Mouse (Mus musculus) testis, adult 2 months (tissue): ENCODE measurements around the gene Smpdl3b.
"Not testable (repeated sequence)": the region's sequence is repeated elsewhere in the genome, so short reads cannot be mapped to it uniquely, and the experiment has no call there.

Experiments
- CTCF ChIP-seq: fragments of 200-500 bp; IDR thresholded peaks from 2 replicates; pipeline ENCODE4 v1.5.1; 2012; ENCODE audit warnings: low read depth, mild to moderate bottlenecking, inconsistent platforms, low read length, moderate library complexity; ENCODE audit not compliant: control insufficient read depth, insufficient read depth, insufficient replicate concordance
- POLR2A ChIP-seq: fragments of 200-500 bp; IDR thresholded peaks from 2 replicates; pipeline ENCODE4 v1.6.1; 2012; ENCODE audit warnings: low read depth, mild to moderate bottlenecking, inconsistent platforms, low read length, moderate library complexity; ENCODE audit not compliant: control insufficient read depth

GRCm38 (mm10) chr4:132793322-132794004, 36.4 kb upstream of the Smpdl3b start:
- TF ChIP-seq CTCF, POLR2A: not testable (repeated sequence)
